Mouse (Mus musculus): Measurements from ENCODE around the gene Foxj2.
A peak's percentile ranks its signal among the peaks of the same experiment; 100 is the strongest.

Foxj2 gene

DNA sequence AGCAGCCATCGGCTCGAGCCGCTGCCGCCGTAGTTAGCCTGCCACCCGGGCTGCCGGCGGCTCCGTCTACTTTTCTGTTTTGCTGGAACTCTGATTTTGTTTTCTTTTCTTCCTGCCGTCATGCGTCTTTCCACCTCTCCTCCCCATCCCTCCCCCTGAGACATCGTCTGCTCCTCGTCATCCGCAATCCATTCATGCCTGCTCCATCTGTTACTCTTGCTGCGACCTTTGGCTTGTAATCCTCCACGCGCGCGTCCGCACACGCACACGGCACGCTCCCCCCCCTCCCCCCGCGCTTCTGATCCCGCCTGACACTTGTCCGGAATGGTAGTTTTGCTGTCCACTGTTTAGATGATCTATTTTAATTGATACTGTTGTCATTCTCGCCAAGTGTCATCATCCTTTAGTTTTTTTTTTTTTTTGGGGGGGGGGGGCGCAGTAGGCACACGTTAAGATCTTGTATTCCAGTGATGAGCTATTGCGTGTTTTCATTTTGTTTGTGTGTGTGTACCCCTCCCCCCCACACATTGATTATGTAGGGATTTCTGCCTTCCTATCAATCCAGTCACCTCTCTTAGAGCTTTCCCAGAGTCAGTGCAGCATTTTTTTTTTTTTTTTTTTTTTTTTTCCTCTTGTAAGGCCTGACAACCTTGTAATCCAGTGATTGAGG, 55.1 kb downstream of the Foxj2 start:
- DNase-seq: peak; percentile 30 to 68

DNA sequence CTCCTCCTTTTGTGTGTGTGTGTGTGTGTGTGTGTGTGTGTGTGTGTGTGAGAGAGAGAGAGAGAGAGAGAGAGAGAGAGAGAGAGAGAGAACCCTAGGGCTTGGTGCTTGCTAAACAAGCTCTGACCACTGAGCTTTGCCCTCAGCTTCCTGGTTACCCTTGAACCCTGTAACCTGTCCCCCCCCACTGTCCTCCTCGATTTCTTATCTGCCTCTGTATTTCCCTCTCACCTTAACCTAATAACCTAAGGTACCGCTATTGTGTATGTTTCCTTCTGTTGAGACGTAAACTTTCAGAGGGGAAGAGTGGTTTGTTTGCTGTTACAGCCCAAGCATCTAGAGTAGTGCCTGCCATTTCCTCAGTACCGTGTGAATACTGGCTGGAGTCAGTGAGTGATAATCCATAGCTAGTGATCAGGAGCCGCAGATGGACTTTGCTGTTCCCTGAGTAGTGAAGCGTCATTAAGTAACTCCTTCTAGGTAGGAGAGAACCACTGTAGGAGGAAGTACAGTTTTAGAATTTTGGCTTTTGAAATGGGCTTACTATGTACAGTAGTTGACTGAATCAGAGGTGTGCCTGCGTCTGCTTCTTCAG, 59.5 kb downstream of the Foxj2 start:
- DNase-seq: no peak

DNA sequence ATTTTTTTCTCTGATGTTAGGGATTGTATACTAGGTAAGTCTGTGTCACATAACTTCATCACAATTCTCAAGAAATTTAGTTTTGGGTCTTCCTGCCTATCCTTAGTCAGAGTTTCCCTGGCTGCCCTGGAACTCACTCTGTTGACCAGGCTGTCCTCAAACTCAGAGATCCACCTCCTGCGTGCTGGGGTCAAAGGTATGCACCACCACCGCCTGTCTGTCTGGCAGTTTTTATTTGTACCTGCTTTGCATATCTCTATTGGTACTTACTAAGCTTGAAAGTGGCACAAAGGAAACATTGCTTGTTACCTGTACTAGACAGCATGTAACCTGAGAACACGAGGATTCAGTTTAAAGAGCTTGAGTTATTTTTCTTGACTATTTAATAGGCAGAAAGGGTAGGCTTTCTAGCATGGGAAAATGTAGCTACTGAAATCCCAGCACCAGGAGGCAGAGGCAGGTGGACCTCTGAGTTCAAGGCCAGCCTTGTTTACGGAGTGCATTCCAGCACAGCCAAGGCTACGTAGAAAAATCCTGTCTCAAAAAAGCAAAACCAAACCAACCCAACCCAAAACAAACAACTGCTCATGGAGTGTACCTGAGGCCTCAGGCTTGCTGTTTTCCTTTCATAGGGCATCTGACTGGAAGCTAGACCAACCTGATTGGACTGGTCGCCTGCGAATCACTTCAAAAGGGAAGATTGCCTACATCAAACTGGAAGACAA, 60.2 kb downstream of the Foxj2 start:
- DNase-seq: peak; percentile 36 to 60

DNA sequence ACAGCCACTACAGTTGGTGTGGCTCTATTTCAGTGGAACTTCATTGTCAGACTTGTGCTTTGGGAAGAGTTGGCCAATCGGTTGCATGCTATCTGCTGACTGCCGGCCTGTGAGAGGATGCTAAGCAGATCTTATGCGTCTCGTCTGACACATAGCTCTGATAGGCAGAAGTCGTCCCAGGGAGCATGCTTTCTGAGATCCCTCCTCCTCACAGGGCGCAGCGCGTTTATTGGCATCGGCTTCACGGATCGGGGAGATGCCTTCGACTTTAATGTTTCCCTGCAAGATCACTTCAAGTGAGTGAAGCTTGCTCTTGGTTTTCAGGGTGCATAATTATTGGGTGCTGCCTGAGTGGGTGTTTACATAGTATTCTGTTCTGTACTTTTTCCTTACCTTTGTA, 61.6 kb downstream of the Foxj2 start:
- no peak for DNase-seq

DNA sequence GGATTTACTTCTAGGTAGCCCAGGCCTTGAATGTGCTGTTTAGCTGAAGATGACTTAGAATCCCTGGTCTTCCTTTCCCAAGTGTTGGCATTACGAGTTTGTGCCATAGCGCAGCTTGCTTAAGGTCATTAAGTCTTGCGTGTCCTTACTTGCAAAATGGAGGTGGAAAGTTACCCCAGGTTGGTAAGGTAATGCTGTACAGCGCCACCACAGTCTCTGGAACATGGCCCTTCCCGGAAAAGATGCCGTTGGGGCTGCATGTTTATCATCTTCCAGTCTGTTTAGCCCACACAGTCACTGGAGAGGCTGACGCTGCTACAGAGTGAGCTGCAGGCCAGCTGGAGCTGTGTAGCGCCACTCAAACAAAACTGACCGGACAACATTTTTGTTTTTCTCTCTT, 63.9 kb downstream of the Foxj2 start:
- no peak for DNase-seq

DNA sequence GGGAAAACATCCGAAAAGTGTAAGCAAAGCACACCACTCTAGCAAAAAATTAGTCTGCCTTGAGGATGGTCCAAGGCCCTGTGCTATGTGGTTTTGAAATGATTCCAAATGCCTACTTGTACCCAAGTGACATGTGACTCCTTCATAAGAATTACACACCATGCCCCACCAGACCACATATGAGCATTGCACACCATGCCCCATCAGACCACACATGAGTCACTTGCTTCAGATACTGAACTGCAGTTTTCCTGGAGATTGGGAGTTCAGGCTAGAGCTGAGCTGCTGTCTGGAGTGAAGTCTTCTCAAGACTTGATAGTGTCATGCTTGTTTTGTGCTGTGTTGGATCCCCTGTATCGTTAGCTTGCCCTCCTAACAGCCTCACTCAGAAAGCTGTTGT, 69.9 kb downstream of the Foxj2 start:
- no peak for DNase-seq

DNA sequence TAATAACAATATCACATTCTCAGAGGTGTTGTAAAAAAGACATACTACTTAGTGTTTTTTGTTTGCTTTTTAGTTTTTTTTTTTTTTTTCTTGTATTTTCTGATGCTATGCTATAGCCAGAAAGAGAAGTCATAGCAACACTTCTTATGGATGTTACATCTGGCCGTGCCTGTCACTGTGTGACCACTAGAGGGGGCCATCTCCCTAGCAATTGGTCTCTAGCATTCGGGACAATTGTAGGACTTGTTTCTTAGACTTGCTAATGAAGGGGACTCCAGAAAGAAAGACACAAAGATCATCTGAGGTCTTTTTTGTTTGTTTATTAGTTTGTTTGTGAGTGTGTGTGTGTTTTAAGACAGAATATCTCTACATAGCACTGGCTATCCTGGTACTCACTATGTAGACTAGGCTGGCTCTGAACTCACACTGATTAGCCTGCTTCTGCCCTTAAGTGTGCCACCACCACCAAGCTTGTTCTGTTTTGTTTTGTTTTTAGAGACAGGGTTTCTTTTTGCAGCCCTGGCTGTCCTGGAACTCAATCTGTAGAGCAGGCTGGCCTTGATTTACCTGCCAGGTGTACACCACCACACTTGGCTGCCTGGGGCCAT, 72.8 kb downstream of the Foxj2 start:
- peak in 1 of 2 experiments; percentile 74 for DNase-seq
